Mouse (Mus musculus) MEL (cell line): ENCODE results near the gene Stxbp1. TPM values are rescaled to one million over a fixed set of nuclear protein-coding genes. Genes with fewer than 3 reads are reported as not detected.
A peak's percentile ranks its signal among the peaks of the same experiment; 100 is the strongest.

Source experiments
- DNase-seq: peaks from one replicate; pipeline ENCODE4 v3.0.0; 2011; ENCODE audit warnings: low read depth, low spot score
- H3K27ac ChIP-seq: 2 replicates; pipeline ENCODE4 v1.5.1; 2012; ENCODE audit warnings: low read depth, mild to moderate bottlenecking, control low read depth, low read length, moderate library complexity; ENCODE audit not compliant: control insufficient read depth
- H3K27me3 ChIP-seq, 2 experiments: fragments of 150-350 bp in 1 of 2; sonication (generic) in 1 of 2; 2 replicates each; pipeline ENCODE4 v1.6.1; 2012; ENCODE audit warnings: low read length in 2 of 2, mild to moderate bottlenecking in 2 of 2, improper control_type of control experiment in 1 of 2, moderate library complexity in 1 of 2; ENCODE audit not compliant: insufficient read depth in 2 of 2, control insufficient read depth in 1 of 2
- H3K36me3 ChIP-seq, 2 experiments: 2 replicates each; pipeline ENCODE4 v1.6.1; 2012 to 2014; ENCODE audit warnings: low read length in 2 of 2, improper control_type of control experiment in 1 of 2, inconsistent platforms in 1 of 2, mild to moderate bottlenecking in 1 of 2; ENCODE audit not compliant: insufficient read depth in 2 of 2, control insufficient read depth in 1 of 2
- H3K4me1 ChIP-seq, 2 experiments: fragments of 150-350 bp in 1 of 2; sonication (generic) in 1 of 2; 2 replicates each; pipeline ENCODE4 v1.6.1; 2012; ENCODE audit warnings: low read length in 2 of 2, improper control_type of control experiment in 1 of 2, mild to moderate bottlenecking in 1 of 2; ENCODE audit not compliant: insufficient read depth in 2 of 2, control insufficient read depth in 1 of 2
- H3K4me3 ChIP-seq, 2 experiments: fragments of 150-350 bp in 1 of 2; sonication (generic) in 1 of 2; 2 replicates each; pipeline ENCODE4 v1.5.1; 2012; ENCODE audit warnings: low read depth in 2 of 2, low read length in 2 of 2, mild to moderate bottlenecking in 2 of 2, moderate library complexity in 2 of 2, control low read depth in 1 of 2, improper control_type of control experiment in 1 of 2; ENCODE audit not compliant: control insufficient read depth in 1 of 2, insufficient read depth in 1 of 2
- H3K79me2 ChIP-seq: 2 replicates; pipeline ENCODE4 v1.6.1; 2012; ENCODE audit warnings: mild to moderate bottlenecking, low read length, moderate library complexity; ENCODE audit not compliant: control insufficient read depth, poor library complexity, insufficient read depth
- H3K9ac ChIP-seq: 2 replicates; pipeline ENCODE4 v1.6.1; 2012; ENCODE audit warnings: low read depth, mild to moderate bottlenecking, control low read depth, low read length, moderate library complexity; ENCODE audit not compliant: control insufficient read depth, poor library complexity, severe bottlenecking
- H3K9me3 ChIP-seq: fragments of 150-350 bp; sonication (generic); replicated peaks from 2 replicates; pipeline ENCODE4 v1.6.1; 2012; ENCODE audit warnings: mild to moderate bottlenecking, low read length, improper control_type of control experiment, moderate library complexity; ENCODE audit not compliant: insufficient read depth
- BHLHE40 ChIP-seq: IDR thresholded peaks from 2 replicates; pipeline ENCODE4 v1.6.1; 2012; ENCODE audit warnings: low read depth, mild to moderate bottlenecking, inconsistent platforms, low read length, improper control_type of control experiment, borderline replicate concordance
- CHD2 ChIP-seq: IDR thresholded peaks from 2 replicates; pipeline ENCODE4 v1.6.1; 2011; ENCODE audit warnings: low read length, improper control_type of control experiment
- CTCF ChIP-seq, 3 experiments: IDR thresholded peaks in 2 of 3; conservative IDR thresholded peaks in 1 of 3; 2 replicates each; pipeline ENCODE4 v1.5.1; 2011 to 2012; ENCODE audit warnings: low read length in 3 of 3, low read depth in 2 of 3, mild to moderate bottlenecking in 2 of 3, improper control_type of control experiment in 1 of 3, inconsistent platforms in 1 of 3, mixed read lengths in 1 of 3, moderate library complexity in 1 of 3; ENCODE audit not compliant: control insufficient read depth in 1 of 3, insufficient read depth in 1 of 3, poor library complexity in 1 of 3, severe bottlenecking in 1 of 3
- E2F4 ChIP-seq: IDR thresholded peaks from 2 replicates; pipeline ENCODE4 v1.6.1; 2011; ENCODE audit warnings: low read depth, low read length, improper control_type of control experiment, borderline replicate concordance
- MAFK ChIP-seq: IDR thresholded peaks from 2 replicates; pipeline ENCODE4 v1.6.1; 2011; ENCODE audit warnings: low read depth, mild to moderate bottlenecking, low read length, improper control_type of control experiment, borderline replicate concordance
- MAX ChIP-seq: IDR thresholded peaks from 2 replicates; pipeline ENCODE4 v1.6.1; 2011; ENCODE audit warnings: low read length, improper control_type of control experiment
- MXI1 ChIP-seq: IDR thresholded peaks from 2 replicates; pipeline ENCODE4 v1.6.1; 2011; ENCODE audit warnings: mild to moderate bottlenecking, low read depth, low read length, improper control_type of control experiment
- MYB ChIP-seq: IDR thresholded peaks from 2 replicates; pipeline ENCODE4 v1.6.1; 2011; ENCODE audit warnings: mild to moderate bottlenecking, low read depth, low read length, improper control_type of control experiment
- MYC ChIP-seq: IDR thresholded peaks from 2 replicates; pipeline ENCODE4 v1.6.1; 2011; ENCODE audit warnings: low read depth, mild to moderate bottlenecking, low read length, improper control_type of control experiment, moderate library complexity
- NELFE ChIP-seq: IDR thresholded peaks from 2 replicates; pipeline ENCODE4 v1.6.1; 2011; ENCODE audit warnings: low read depth, low read length, improper control_type of control experiment
- POLR2AphosphoS2 ChIP-seq: IDR thresholded peaks from 2 replicates; pipeline ENCODE4 v1.6.1; 2011; ENCODE audit warnings: low read length, improper control_type of control experiment
- POLR2AphosphoS5 ChIP-seq: IDR thresholded peaks from 2 replicates; pipeline ENCODE4 v1.6.1; 2012; ENCODE audit warnings: low read depth, borderline replicate concordance, mild to moderate bottlenecking, inconsistent platforms, low read length, moderate library complexity, mixed read lengths
- RAD21 ChIP-seq: IDR thresholded peaks from 2 replicates; pipeline ENCODE4 v1.6.1; 2011; ENCODE audit warnings: mild to moderate bottlenecking, low read depth, low read length, improper control_type of control experiment
- RCOR1 ChIP-seq: IDR thresholded peaks from 2 replicates; pipeline ENCODE4 v1.6.1; 2012; ENCODE audit warnings: low read depth, mild to moderate bottlenecking, inconsistent platforms, low read length, improper control_type of control experiment
- SIN3A ChIP-seq: IDR thresholded peaks from 2 replicates; pipeline ENCODE4 v1.6.1; 2012; ENCODE audit warnings: low read length, improper control_type of control experiment, inconsistent platforms
- SMC3 ChIP-seq: IDR thresholded peaks from 2 replicates; pipeline ENCODE4 v1.6.1; 2011; ENCODE audit warnings: low read depth, low read length, improper control_type of control experiment
- TBP ChIP-seq: IDR thresholded peaks from 2 replicates; pipeline ENCODE4 v1.8.0; 2011; ENCODE audit warnings: low read depth, low read length, improper control_type of control experiment
- USF2 ChIP-seq, 2 experiments: IDR thresholded peaks; 2 replicates each; pipeline ENCODE4 v1.6.1; 2011 to 2012; ENCODE audit warnings: improper control_type of control experiment in 2 of 2, low read length in 2 of 2, borderline replicate concordance in 1 of 2, inconsistent platforms in 1 of 2, low read depth in 1 of 2, mild to moderate bottlenecking in 1 of 2; ENCODE audit not compliant: insufficient read depth in 1 of 2
- ZC3H11A ChIP-seq: IDR thresholded peaks from 2 replicates; pipeline ENCODE4 v1.6.1; 2012; ENCODE audit warnings: low read depth, mild to moderate bottlenecking, inconsistent platforms, low read length, improper control_type of control experiment
- polyA plus RNA-seq, 2 experiments: library from polyadenylated mRNA; stranded (reverse) in 1 of 2; unstranded in 1 of 2; fragments of >175 nt in 1 of 2; fragments of >200 nt in 1 of 2; gene quantifications; 2 replicates each; pipeline versions ENCODE4 v1.2.1 to v1.2.4; 2012; ENCODE audit warnings: low replicate concordance in 2 of 2, low read depth in 1 of 2; ENCODE audit not compliant: insufficient read length in 2 of 2, insufficient read depth in 1 of 2, missing spikeins in 1 of 2
- total RNA-seq: library from RNA; depleted of rRNA; stranded (reverse); fragments of 300-350 nt; gene quantifications from 2 replicates; pipeline ENCODE4 v1.2.3, GENCODE M21; 2012

The Stxbp1 gene
- total and polyA plus RNA-seq, 3 experiments = 7.1 to 33.2 TPM; not detected in 1

DNA sequence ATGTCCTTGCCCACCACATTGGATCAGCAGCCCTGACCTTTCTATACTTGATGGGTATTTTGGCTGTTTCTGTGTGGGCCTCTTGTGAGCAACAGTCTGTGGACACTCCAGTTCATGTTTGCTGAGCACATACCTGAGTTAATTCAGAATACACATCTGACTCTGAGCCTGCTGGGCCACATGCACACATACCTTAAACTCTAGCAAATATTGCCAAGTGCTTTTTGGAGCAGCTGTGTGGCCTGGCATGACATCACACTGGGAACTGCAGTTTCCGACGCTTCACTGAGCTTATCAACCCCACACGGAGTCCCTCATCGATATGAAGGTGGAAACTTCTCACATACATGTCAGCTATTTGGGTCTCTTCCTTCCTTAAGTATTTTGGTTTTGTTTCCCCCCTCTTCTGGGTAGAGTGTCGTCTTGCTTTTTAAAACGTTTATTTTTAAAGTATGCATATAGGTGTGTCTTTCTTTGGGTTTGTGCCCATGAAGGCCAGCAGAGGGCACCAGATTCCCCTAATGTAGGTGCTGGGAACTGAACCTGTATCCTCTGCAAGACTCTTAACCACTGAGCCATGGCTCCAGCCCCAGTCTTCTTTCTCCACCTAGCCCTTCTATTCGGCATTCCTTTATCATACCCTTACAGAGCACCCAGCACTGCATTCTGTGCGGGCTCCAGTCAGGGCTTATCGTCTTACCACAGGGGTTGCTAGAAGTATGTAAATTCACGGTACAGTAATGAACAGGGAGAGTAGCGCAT, 25.8 kb downstream of the Stxbp1 start:
- no peak for TF ChIP-seq RCOR1
- TF ChIP-seq CTCF (IDR thresholded peaks at IDR 0.05 in 2 of 3, conservative IDR thresholded peaks at IDR 0.05 in 1 of 3; ENCODE audit: control insufficient read depth in 1 of 3, insufficient read depth in 1 of 3, low read depth in 2 of 3, low read length in 3 of 3, poor library complexity in 1 of 3, severe bottlenecking in 1 of 3) = peak; percentile 70 to 79 (median 71)
- peak; percentile 61 for TF ChIP-seq RAD21
- TF ChIP-seq MAX = no peak
- no peak for TF ChIP-seq TBP
- peak; percentile 82 for TF ChIP-seq SMC3
- TF ChIP-seq CHD2 = no peak
- TF ChIP-seq NELFE = no peak
- TF ChIP-seq E2F4 = no peak
- TF ChIP-seq BHLHE40 = no peak
- TF ChIP-seq ZC3H11A = peak; percentile 36
- no peaks in the 10 kb centered on the region for H3K4me1 ChIP-seq
- no peak overlapping the region for H3K4me3 ChIP-seq
- H3K79me2 ChIP-seq = no peaks in the 10 kb centered on the region
- no peak overlapping the region for H3K27ac ChIP-seq
- no peaks in the 10 kb centered on the region for H3K9me3 ChIP-seq
- no peaks in the 10 kb centered on the region for H3K27me3 ChIP-seq
- peak; percentile 67 for DNase-seq
- no peaks in the 10 kb centered on the region; a peak in 1 of 4 replicates for H3K36me3 ChIP-seq
- H3K9ac ChIP-seq = no peak overlapping the region

DNA sequence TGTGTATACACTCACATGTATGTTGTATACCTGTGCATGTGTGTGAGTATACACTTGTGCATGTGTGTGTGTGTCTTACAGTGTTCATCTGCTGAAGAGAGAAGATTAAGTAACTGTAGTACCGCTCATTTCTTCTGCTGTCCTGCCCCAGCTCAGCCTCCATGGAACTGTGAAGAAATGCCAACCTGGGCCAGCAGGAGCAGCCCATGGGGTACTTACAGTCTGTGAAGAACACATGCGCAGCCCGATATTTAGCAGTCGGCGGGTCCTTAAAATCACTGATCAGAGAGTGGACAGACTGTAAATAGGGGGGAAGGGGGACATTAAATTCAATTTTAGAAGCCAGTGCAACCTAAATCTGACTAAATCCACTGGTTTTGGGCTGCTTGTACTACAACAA, 28.8 kb downstream of the Stxbp1 start:
- Histone ChIP-seq H3K36me3 (peaks cover 0 to 2% of the 10 kb centered on the region in 2 experiments; a peak in 1 of 4 replicates), H3K4me1 (no peaks in the 10 kb centered on the region), H3K9me3 (no peaks in the 10 kb centered on the region), H3K79me2 (no peaks in the 10 kb centered on the region), H3K9ac (no peak overlapping the region), H3K27ac (no peak overlapping the region), H3K27me3 (no peaks in the 10 kb centered on the region), H3K4me3 (no peak overlapping the region)
- DNase-seq = no peak
- TF ChIP-seq RAD21 = no peak
- TF ChIP-seq ZC3H11A = no peak
- TF ChIP-seq CHD2 = no peak
- TF ChIP-seq MYB = no peak
- TF ChIP-seq POLR2AphosphoS2 = no peak
- no peak for TF ChIP-seq MYC
- TF ChIP-seq SIN3A = no peak
- no peak for TF ChIP-seq POLR2AphosphoS5
- no peak for TF ChIP-seq MXI1
- TF ChIP-seq USF2 (IDR thresholded peaks at IDR 0.05; ENCODE audit: borderline replicate concordance in 1 of 2, insufficient read depth in 1 of 2, low read depth in 1 of 2, low read length in 2 of 2) = no peak
- TF ChIP-seq MAFK = no peak
